11 mouse cellular contexts compared by ENCODE assay signal in genomic region chr6:32583582-32583981, GRCm38 (mm10). TPM values are rescaled to one million over a fixed set of nuclear protein-coding genes. Genes with fewer than 3 reads are reported as not detected.
DNase-seq lines count a peak whose midpoint lies in the region; ATAC-seq and TF ChIP-seq lines count a peak whose summit lies in the region.
"Had no signal": no experiment of that assay in that cellular context is flagged by ENCODE, and none has a peak within 500 bp of the region (broad histone marks: within the 10 kb centered on the region; RNA-seq: fewer than 3 reads in every experiment).

No protein-coding gene starts in this region.

- peaks cover 39% of the 10 kb centered on the region for H3K4me1 ChIP-seq in forebrain, embryonic 16.5 days (replicated peaks; ENCODE audit: control insufficient read depth, insufficient read depth, low read length)
- H3K4me1 ChIP-seq in midbrain, embryonic 14.5 days (ENCODE audit: control insufficient read depth, insufficient read depth, low read length): peaks cover 29% of the 10 kb centered on the region; the same call in 1 of the 2 replicates
- H3K4me1 ChIP-seq in thymus, adult 2 months (replicated peaks; ENCODE audit: control insufficient read depth, insufficient read depth, low read length): 0 out of 2 replicates have a peak, but pooled peaks cover 7% of the 10 kb centered on the region

- H3K4me2 ChIP-seq in forebrain, embryonic 16.5 days (ENCODE audit: low read length): peak overlapping the region; percentile 83
- peak overlapping the region; percentile 91 for H3K4me2 ChIP-seq in midbrain, embryonic 14.5 days (ENCODE audit: low read length)
- H3K4me2 ChIP-seq: liver, embryonic 13.5 days had no signal

- TF ChIP-seq CTCF in thymus, adult 2 months (IDR thresholded peaks at IDR 0.05; ENCODE audit: borderline replicate concordance, control insufficient read depth, extremely low read depth, insufficient read depth, low read length, poor library complexity): no peak

- H3K36me3 ChIP-seq in forebrain, embryonic 16.5 days (ENCODE audit: control insufficient read depth, insufficient read depth): no peaks in the 10 kb centered on the region
- H3K36me3 ChIP-seq in midbrain, embryonic 14.5 days (ENCODE audit: control insufficient read depth, insufficient read depth, low read length): no peaks in the 10 kb centered on the region
- H3K36me3 ChIP-seq in thymus, adult 2 months (ENCODE audit: control insufficient read depth, insufficient read depth, low read length): no peaks in the 10 kb centered on the region
- H3K36me3 ChIP-seq: embryonic facial prominence, embryonic 15.5 days; liver, embryonic 13.5 days had no signal

- H3K9ac ChIP-seq in forebrain, embryonic 16.5 days (replicated peaks; ENCODE audit: low read depth, low read length): peak overlapping the region; percentile 35
- 0 out of 2 replicates have a peak overlapping the region, but pooled peaks have one; percentile 36 for H3K9ac ChIP-seq in midbrain, embryonic 14.5 days (replicated peaks; ENCODE audit: low read length)
- H3K9ac ChIP-seq: embryonic facial prominence, embryonic 15.5 days; liver, embryonic 13.5 days had no signal

- no peaks in the 10 kb centered on the region for H3K9me3 ChIP-seq in forebrain, embryonic 16.5 days (ENCODE audit: control insufficient read depth, low read length)
- no peaks in the 10 kb centered on the region for H3K9me3 ChIP-seq in midbrain, embryonic 14.5 days (ENCODE audit: control insufficient read depth, low read length)
- H3K9me3 ChIP-seq: embryonic facial prominence, embryonic 15.5 days; liver, embryonic 13.5 days had no signal

- no peak for ATAC-seq in forebrain, embryonic 16.5 days
- ATAC-seq in midbrain, embryonic 14.5 days (ENCODE audit: low FRiP score, low TSS enrichment): no peak

- H3K27ac ChIP-seq in forebrain, embryonic 16.5 days (ENCODE audit: low read length): no peak overlapping the region
- no peak overlapping the region; the same call in 1 of the 2 replicates for H3K27ac ChIP-seq in midbrain, embryonic 14.5 days (replicated peaks; ENCODE audit: low read depth, low read length)
- no peak overlapping the region for H3K27ac ChIP-seq in thymus, adult 2 months (ENCODE audit: control insufficient read depth, insufficient read depth, low read length)
- H3K27ac ChIP-seq: embryonic facial prominence, embryonic 15.5 days; liver, embryonic 13.5 days had no signal

- peak overlapping the region; percentile 78 for H3K4me3 ChIP-seq in forebrain, embryonic 16.5 days (replicated peaks; ENCODE audit: low read length)
- H3K4me3 ChIP-seq in midbrain, embryonic 14.5 days (replicated peaks; ENCODE audit: low read depth, low read length): peak overlapping the region; percentile 88
- no peak overlapping the region for H3K4me3 ChIP-seq in thymus, adult 2 months (ENCODE audit: control insufficient read depth, insufficient read depth, low read length)
- H3K4me3 ChIP-seq: embryonic facial prominence, embryonic 15.5 days; liver, embryonic 13.5 days had no signal

- no peak for TF ChIP-seq POLR2A in thymus, adult 2 months (IDR thresholded peaks at IDR 0.05; ENCODE audit: control insufficient read depth, extremely low read depth, insufficient read depth, low read length, poor library complexity)

- peak; percentile 30 to 34 for DNase-seq in frontal cortex, postnatal 10 days (ENCODE audit: low spot score in 2 of 2)
- no peak for DNase-seq in frontal cortex, postnatal 14 days (ENCODE audit: low spot score in 2 of 2)
- peak; percentile 17 for DNase-seq in ES-CJ7 (ENCODE audit: low read depth, low spot score)
- peak; percentile 66 for DNase-seq in midbrain, embryonic 14.5 days
- no peak for DNase-seq in urinary bladder, postnatal 4 days (ENCODE audit: low spot score in 2 of 2)
- no peak for DNase-seq in thymus, adult 2 months
- DNase-seq in cerebellum, adult 18-20 months: no peak
- DNase-seq: liver, embryonic 13.5 days; thymus, postnatal 25 days had no signal

- WGBS in forebrain, embryonic 16.5 days: 19% methylated on average over 3 of the region's 3 CpGs
- WGBS in midbrain, embryonic 14.5 days: 10% methylated on average over 3 of the region's 3 CpGs
- WGBS in thymus, adult 2 months: 80% methylated on average over 3 of the region's 3 CpGs

- no peaks in the 10 kb centered on the region for H3K27me3 ChIP-seq in forebrain, embryonic 16.5 days (replicated peaks; ENCODE audit: control insufficient read depth, insufficient read depth, low read length)
- H3K27me3 ChIP-seq in midbrain, embryonic 14.5 days (ENCODE audit: control insufficient read depth, insufficient read depth, low read length): no peaks in the 10 kb centered on the region
- peaks cover 6% of the 10 kb centered on the region; the same call in 1 of the 2 replicates for H3K27me3 ChIP-seq in thymus, adult 2 months (ENCODE audit: control insufficient read depth, insufficient read depth, low read length)

RNA-seq across cellular contexts. Expression of gene Plxna4, which starts 4.4 kb away (rescaled TPM):
- polyA plus RNA-seq in forebrain, embryonic 16.5 days (2015; fragmentation: Nextera tagmentation; extraction: Ambion mirVana): 25.8 and 28.2 TPM in 2 replicates
- polyA plus RNA-seq in midbrain, embryonic 14.5 days (2014; fragmentation: Nextera tagmentation; extraction: Ambion mirVana): 16.2 and 16.4 TPM in 2 replicates
- polyA plus RNA-seq in thymus, adult 2 months (2012; rRNA removed): 0.43 and 0.66 TPM in 2 replicates

Comparison
In these comparisons a context has a peak if more than half of its experiments do, and no peak if none do; other contexts are left out.
1. DNase-seq: peak in frontal cortex, postnatal 10 days (2 of 2), ES-CJ7 (single experiment) and midbrain, embryonic 14.5 days (single experiment); none in frontal cortex, postnatal 14 days (0 of 2), urinary bladder, postnatal 4 days (0 of 2), thymus, adult 2 months (single experiment) and cerebellum, adult 18-20 months (0 of 2).
2. RNA of gene Plxna4, which starts 4.4 kb away (polyA plus RNA-seq): 25.8 to 28.2 TPM in forebrain, embryonic 16.5 days and 16.2 to 16.4 TPM in midbrain, embryonic 14.5 days; 0.43 to 0.66 TPM in thymus, adult 2 months; every median in the first group is over 10 times any median in the second.